Mouse (Mus musculus): ENCODE results near the gene Olfr57. TPM values are rescaled to one million over a fixed set of nuclear protein-coding genes. Genes with fewer than 3 reads are reported as not detected.
"Not testable (repeated sequence)": the region's sequence is repeated elsewhere in the genome, so short reads cannot be mapped to it uniquely, and the experiment has no call there.

The Olfr57 gene
- not detected for total RNA-seq (2021)

GRCm38 (mm10) chr10:79028441-79028840, at the start of gene Olfr57:
Gene Olfr57 (plus strand): TSS chr10:79028741.
- no peak for DNase-seq

- DNase-seq: no peak
Measured at GRCm38 (mm10) chr10:78980750-78981149, 47.8 kb upstream of the Olfr57 start, which contains the start of gene Olfr1352. Gene Olfr1352 (plus strand): TSS chr10:78981050.

- DNase-seq: no peak
Measured at GRCm38 (mm10) chr10:79012172-79012571, 16.4 kb upstream of the Olfr57 start, which contains the start of gene Olfr1351. Gene Olfr1351 (plus strand): TSS chr10:79012472.

GRCm38 (mm10) chr10:79042457-79042856, 13.9 kb downstream of the Olfr57 start:
- DNase-seq: not testable (repeated sequence)

GRCm38 (mm10) chr10:79057370-79057769, 28.8 kb downstream of the Olfr57 start:
- DNase-seq: not testable (repeated sequence)

Other genes starting within 250 kb of the Olfr57 start
- under 1 TPM; 0.43 to 0.63 TPM for gene Slc1a6, start 248.2 kb upstream of the Olfr57 start, total RNA-seq (2021)
- not detected for gene Olfr1356, start 176.6 kb upstream of the Olfr57 start, total RNA-seq (2021)
- gene Olfr1355, start 153.2 kb upstream of the Olfr57 start, total RNA-seq (2021): not detected
- gene Olfr1354, start 115.6 kb upstream of the Olfr57 start, total RNA-seq (2021): not detected
- gene Olfr8, start 78.1 kb upstream of the Olfr57 start, total RNA-seq (2021): not detected
- not detected for gene Olfr1353, start 65.4 kb upstream of the Olfr57 start, total RNA-seq (2021)
- gene Olfr1352, start 47.7 kb upstream of the Olfr57 start, total RNA-seq (2021): not detected
- gene Olfr1351, start 16.3 kb upstream of the Olfr57 start, total RNA-seq (2021): not detected
- gene 2610008E11Rik, start 68.9 kb downstream of the Olfr57 start, total RNA-seq (2021): 10 to 100 TPM; 14.6 to 17.1 TPM
- not detected for gene Vmn2r80, start 120.0 kb downstream of the Olfr57 start, total RNA-seq (2021)
- not detected for gene Vmn2r81, start 219.0 kb downstream of the Olfr57 start, total RNA-seq (2021)

Data from heart, postnatal 4 days (tissue).